Mouse (Mus musculus): ENCODE results near the gene Gpr180. TPM values are rescaled to one million over a fixed set of nuclear protein-coding genes. Genes with fewer than 3 reads are reported as not detected.

The Gpr180 gene
- total RNA-seq, 2 experiments from 2014 or later = 31.4 to 36.1 TPM

GRCm38 (mm10) chr14:118203031-118203430 lies 66.1 kb downstream of the Gpr180 start:
- DNase-seq (ENCODE audit: low spot score) = no peak

GRCm38 (mm10) chr14:118207347-118207746 lies 70.4 kb downstream of the Gpr180 start:
- no peak for DNase-seq (ENCODE audit: low spot score)

- no peak for DNase-seq (ENCODE audit: low spot score)
These were observed 72.7 kb downstream of the Gpr180 start for GRCm38 (mm10) chr14:118209642-118210041.

- DNase-seq (ENCODE audit: low spot score) = no peak
These were observed 75.3 kb downstream of the Gpr180 start for GRCm38 (mm10) chr14:118212188-118212804.

Other genes with a start within 250 kb of the Gpr180 start
- under 1 TPM; 0.48 to 0.66 TPM for gene Dct, start 84.9 kb upstream of the Gpr180 start, total RNA-seq (2021)
- gene Tgds, start 4.4 kb upstream of the Gpr180 start, total RNA-seq (2021) = 1 to 10 TPM; 6.0 to 6.2 TPM
- not detected for gene Sox21, start 99.9 kb downstream of the Gpr180 start, total RNA-seq (2021)
- not detected for gene Gm9376, start 129.8 kb downstream of the Gpr180 start, total RNA-seq (2021)

Measured in gastrocnemius, adult 18-20 months (tissue).